Mouse (Mus musculus): ENCODE data around the gene Iqch.
"Not testable (repeated sequence)": the region's sequence is repeated elsewhere in the genome, so short reads cannot be mapped to it uniquely, and the experiment has no call there.

The Iqch gene

GRCm38 (mm10) chr9:63568314-63568713 is 34.0 kb downstream of the Iqch start:
- in situ Hi-C loops (cut with MboI, MseI), result no loop called here

DNA sequence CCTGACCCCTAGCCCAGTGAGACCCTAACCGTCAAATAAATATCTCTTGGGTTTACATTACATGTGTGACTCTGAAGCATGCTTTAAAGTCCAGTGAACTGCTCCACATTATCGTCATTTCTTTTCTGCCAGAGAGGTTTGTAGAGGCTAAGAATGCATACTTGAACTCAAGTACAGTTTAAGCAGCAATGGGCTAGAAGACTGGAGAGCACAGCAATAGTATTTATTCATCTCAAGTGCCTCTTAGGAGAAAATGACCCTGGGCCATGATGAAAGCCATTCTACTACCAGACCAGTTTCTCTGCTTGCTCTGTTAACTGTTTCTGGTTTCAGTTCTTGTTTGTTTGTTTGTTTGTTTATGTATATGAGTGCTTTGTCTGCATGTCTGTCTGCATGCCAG is 38.9 kb downstream of the Iqch start:
- in situ Hi-C loops (cut with MboI, MseI), result no loop called here

DNA sequence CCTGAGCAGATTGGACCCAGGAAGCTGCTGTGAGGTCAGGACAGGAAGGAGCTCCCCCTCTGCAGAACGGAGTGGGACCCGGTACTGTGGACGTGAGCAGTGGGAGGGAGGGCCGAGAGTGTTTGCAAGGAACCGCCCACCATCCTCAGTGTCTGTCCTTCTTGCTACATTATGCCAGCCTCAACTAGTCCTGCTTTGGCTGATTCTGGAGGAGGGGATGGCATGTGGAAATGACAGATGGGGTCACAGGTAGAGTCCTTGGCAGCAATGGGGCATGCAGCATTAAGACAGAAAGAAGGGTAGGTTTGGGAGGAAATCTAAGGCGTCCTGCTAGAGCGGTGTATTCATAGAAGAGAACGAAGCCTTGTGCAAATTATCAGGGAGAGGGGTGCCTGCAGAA is 40.4 kb downstream of the Iqch start:
- in situ Hi-C loops (cut with MboI, MseI), result no loop called here

- in situ Hi-C loops (cut with MboI, MseI), result no loop called here
Measured at GRCm38 (mm10) chr9:63556933-63557332, 45.4 kb downstream of the Iqch start.

DNA sequence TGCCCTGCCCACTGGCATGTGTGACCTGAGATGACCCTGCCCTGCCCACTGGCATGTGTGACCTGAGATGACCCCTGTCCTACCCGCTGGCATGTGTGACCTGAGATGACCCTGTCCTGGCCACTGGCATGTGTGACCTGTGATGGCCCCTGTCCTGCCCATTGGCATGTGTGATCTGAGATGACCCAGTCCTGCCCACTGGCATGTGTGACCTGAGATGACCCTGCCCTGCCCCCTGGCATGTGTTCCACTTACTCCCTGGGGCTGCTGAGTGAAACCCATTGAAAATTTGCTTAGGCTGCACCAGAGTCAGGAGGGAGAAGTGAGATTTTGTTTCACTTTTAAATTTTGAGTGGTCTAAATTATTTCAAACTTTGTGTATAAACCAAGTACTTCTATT is 46.0 kb downstream of the Iqch start:
- in situ Hi-C loops (cut with MboI, MseI), result no loop called here

- in situ Hi-C loops (cut with MboI, MseI), result no loop called here
Measured at GRCm38 (mm10) chr9:63555460-63555990, 46.8 kb downstream of the Iqch start.

GRCm38 (mm10) chr9:63553628-63554027 is 48.7 kb downstream of the Iqch start:
- in situ Hi-C loops (cut with MboI, MseI), result no loop called here

- in situ Hi-C loops (cut with MboI, MseI), result not testable (repeated sequence)
Measured at GRCm38 (mm10) chr9:63550701-63551100, 51.6 kb downstream of the Iqch start.

DNA sequence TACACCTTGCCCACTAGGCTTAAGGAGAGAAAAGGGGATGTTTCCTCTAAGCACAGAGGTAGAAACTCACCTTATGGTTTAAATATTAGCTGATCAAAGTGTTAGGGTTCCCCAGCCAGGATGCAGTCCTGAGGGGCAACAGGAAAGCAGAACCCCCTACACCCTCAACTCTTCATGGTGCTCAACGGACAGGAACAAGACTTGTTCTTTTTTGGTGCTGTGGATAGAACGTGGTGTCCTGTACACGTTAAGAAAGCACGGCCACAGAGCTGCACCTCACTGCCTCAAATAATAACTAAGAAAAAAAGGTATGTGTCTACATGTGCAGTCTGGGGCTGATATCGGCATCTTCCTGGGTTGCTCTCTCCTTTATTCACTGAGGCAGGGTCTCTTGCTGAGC is 53.3 kb downstream of the Iqch start:
- in situ Hi-C loops (cut with MboI, MseI), result no loop called here

GRCm38 (mm10) chr9:63541926-63542325 is 60.4 kb downstream of the Iqch start:
- in situ Hi-C loops (cut with MboI, MseI), result no loop called here

- in situ Hi-C loops (cut with MboI, MseI), result no loop called here
Measured at GRCm38 (mm10) chr9:63541301-63541700, 61.0 kb downstream of the Iqch start.

GRCm38 (mm10) chr9:63537489-63537888 is 64.8 kb downstream of the Iqch start:
- in situ Hi-C loops (cut with MboI, MseI), result no loop called here

DNA sequence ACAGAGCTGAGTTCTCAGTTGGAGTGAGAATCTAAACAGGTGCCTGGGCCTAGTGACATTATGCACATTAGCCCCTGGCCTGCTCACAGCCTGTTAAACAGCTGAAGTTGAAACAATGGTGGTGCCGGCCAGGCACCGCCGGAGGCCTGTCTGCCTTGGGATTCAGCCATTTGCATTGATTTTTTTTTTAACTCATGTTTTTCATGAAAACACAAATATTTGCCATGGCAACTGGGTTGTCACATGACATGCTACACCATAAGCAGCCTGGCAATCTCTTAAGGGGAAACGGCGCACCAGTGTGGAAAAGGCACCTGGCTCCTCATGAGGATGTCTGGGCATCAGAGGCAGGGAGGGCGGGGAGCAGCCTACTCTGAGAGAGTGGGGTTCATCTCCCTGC is 67.3 kb downstream of the Iqch start:
- in situ Hi-C loops (cut with MboI, MseI), result no loop called here

- in situ Hi-C loops (cut with MboI, MseI), result no loop called here
Measured at GRCm38 (mm10) chr9:63534371-63534780, 67.9 kb downstream of the Iqch start.

- in situ Hi-C loops (cut with MboI, MseI), result no loop called here
Measured at GRCm38 (mm10) chr9:63532966-63533711, 69.2 kb downstream of the Iqch start.

GRCm38 (mm10) chr9:63523937-63524253 is 78.4 kb downstream of the Iqch start:
- in situ Hi-C loops (cut with MboI, MseI), result no loop called here

- in situ Hi-C loops (cut with MboI, MseI), result no loop called here
Measured at GRCm38 (mm10) chr9:63523251-63523936, 78.9 kb downstream of the Iqch start.

DNA sequence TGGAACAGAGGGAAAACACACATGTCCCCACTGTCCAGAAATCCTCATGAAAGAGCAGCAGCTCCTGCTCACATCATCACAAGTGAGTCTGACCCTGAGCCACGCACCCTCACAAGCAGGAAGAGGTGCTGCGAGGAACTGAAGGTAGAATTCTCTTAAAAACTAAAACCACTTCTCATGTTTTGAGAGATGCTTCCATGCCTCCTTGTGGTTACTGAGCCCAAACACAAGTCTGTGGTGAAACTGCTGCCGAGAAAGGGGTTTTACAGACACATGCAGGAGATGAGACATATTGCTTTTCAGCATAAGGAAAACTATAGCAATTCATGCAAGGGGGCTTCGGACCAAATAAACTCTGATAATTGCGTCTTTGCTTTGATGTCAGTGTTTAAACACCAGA is 89.4 kb downstream of the Iqch start:
- in situ Hi-C loops (cut with MboI, MseI), result no loop called here

DNA sequence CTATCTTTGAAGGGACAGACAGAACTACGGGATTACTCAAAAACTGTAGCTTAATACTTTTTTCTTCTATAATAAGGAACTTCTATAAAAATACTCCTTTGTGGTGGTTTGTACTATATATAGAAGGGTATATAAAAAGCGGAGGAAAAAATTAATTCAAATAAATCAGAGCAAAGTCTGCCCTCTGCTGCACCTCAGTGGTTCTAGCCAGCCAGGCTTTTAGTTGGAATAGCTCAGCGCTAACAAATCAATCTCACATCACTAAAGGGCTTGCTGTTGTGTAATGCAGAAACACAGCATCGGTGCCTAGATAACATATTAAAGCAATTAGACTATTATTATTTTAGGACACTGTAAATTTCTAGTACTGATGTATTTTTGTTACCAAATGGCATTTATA is 91.3 kb downstream of the Iqch start:
- in situ Hi-C loops (cut with MboI, MseI), result no loop called here

GRCm38 (mm10) chr9:63507110-63507509 is 95.2 kb downstream of the Iqch start:
- in situ Hi-C loops (cut with MboI, MseI), result loop anchor here (10.0 kb wide), 1 partner anchor 1738 kb away; no protein-coding TSS in a partner anchor

DNA sequence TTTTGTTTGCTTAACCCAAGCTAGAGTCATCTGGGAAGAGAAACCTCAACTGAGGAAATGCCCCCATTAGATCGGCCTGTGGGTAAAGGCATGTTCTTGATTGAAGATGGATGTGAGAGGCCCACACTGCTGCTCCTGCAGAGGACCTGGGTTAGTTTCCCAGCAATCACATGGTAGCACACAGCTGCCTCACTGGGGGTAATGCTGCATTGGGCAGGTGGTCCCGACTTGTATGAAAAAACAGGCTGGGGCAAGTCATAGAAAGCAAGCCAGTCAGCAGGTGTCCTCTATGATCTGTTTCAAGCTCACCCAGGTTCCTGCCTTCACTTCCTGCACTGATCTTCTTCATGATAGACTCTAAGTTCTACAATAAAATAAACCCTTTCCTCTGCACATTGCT is 98.4 kb downstream of the Iqch start:
- in situ Hi-C loops (cut with MboI, MseI), result loop anchor here (10.0 kb wide), 1 partner anchor 1741 kb away; no protein-coding TSS in a partner anchor

DNA sequence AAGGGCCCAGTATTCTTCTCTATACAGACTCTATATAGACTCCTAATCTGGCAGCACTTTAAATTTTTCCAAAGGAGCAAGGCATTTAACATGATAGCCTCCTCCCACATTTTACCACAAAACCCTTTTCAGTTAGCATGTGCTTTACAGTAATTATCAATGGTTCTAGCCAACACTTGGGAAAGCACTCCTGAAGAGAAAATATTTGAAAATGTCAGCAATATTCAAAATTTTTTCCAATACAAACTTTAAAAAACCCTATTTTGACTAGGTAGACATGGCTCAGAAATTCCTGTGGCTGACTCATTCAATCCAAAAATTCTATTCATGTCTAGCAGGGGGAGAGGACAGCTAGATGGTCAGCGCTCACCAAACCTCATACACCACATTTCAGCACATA is 100.8 kb downstream of the Iqch start:
- in situ Hi-C loops (cut with MboI, MseI), result loop anchor here (10.0 kb wide), 1 partner anchor 1743 kb away; no protein-coding TSS in a partner anchor

GRCm38 (mm10) chr9:63499912-63500311 is 102.4 kb downstream of the Iqch start:
- in situ Hi-C loops (cut with MboI, MseI), result loop anchor here (10.0 kb wide), 1 partner anchor 1745 kb away; no protein-coding TSS in a partner anchor
